Mouse (Mus musculus) embryonic facial prominence, embryonic 10.5 days (tissue): ENCODE measurements around the gene Map4k1. TPM values are rescaled to one million over a fixed set of nuclear protein-coding genes. Genes with fewer than 3 reads are reported as not detected.
A peak's percentile ranks its signal among the peaks of the same experiment; 100 is the strongest.

ENCODE experiments used
- DNase-seq: peaks from one replicate; pipeline ENCODE4 v3.0.0-alpha.2; 2017; ENCODE audit warnings: low spot score
- H3K27ac ChIP-seq: fragments of 300-500 bp; sonication (generic); replicated peaks from 2 replicates; pipeline ENCODE4 v1.5.1; 2016; ENCODE audit warnings: mild to moderate bottlenecking
- H3K27me3 ChIP-seq: fragments of 300-500 bp; sonication (generic); replicated peaks from 2 replicates; pipeline ENCODE4 v1.6.1; 2016; ENCODE audit warnings: low read depth, mild to moderate bottlenecking; ENCODE audit not compliant: poor library complexity, severe bottlenecking
- H3K36me3 ChIP-seq: fragments of 300-500 bp; sonication (generic); replicated peaks from 2 replicates; pipeline ENCODE4 v1.6.1; 2016; ENCODE audit warnings: mild to moderate bottlenecking, moderate library complexity
- H3K4me1 ChIP-seq: fragments of 300-500 bp; sonication (generic); 2 replicates; pipeline ENCODE4 v1.6.1; 2016
- H3K4me3 ChIP-seq: fragments of 300-500 bp; sonication (generic); 2 replicates; pipeline ENCODE4 v1.5.1; 2016; ENCODE audit warnings: mild to moderate bottlenecking, moderate library complexity
- H3K9me3 ChIP-seq: fragments of 300-500 bp; sonication (generic); 2 replicates; pipeline ENCODE4 v1.6.1; 2016; ENCODE audit warnings: mild to moderate bottlenecking
- WGBS: fragments of 180-500 bp; shearing (Covaris S2); methylation state at CpG from one replicate; pipeline ENCODE4 v1.1.7; 2016; 5-methylcytosine and 5-hydroxymethylcytosine counted together
- polyA plus RNA-seq: library from polyadenylated mRNA; unstranded; fragments of >200 nt; fragmentation: Nextera tagmentation; extraction: Ambion mirVana; gene quantifications from 2 replicates; pipeline ENCODE4 v1.2.1, GENCODE M21; 2016

Map4k1 gene
- 11.6 and 14.4 TPM in 2 replicates for polyA plus RNA-seq

GRCm38 (mm10) chr7:28981651-28982273, at the start of gene Map4k1, which contains the start of gene Eif3k:
Gene Map4k1 (plus strand): TSS chr7:28982050.
Gene Eif3k (minus strand): TSS chr7:28981864.
- H3K27me3 ChIP-seq: no peaks in the 10 kb centered on the region
- peaks cover 24% of the 10 kb centered on the region for H3K4me1 ChIP-seq
- DNase-seq: peak; percentile 96
- peak within 1 kb of the TSS; percentile 84 for H3K4me3 ChIP-seq
- H3K9me3 ChIP-seq: no peaks in the 10 kb centered on the region
- H3K27ac ChIP-seq: peak within 1 kb of the TSS; percentile 89
- under 1% methylated on average over 36 of the region's 36 CpGs for WGBS
- H3K36me3 ChIP-seq: peaks cover 30% of the 10 kb centered on the region

- Histone ChIP-seq H3K4me1 (peaks cover 73% of the 10 kb centered on the region), H3K9me3 (no peaks in the 10 kb centered on the region), H3K27ac (no peak overlapping the region), H3K36me3 (peaks cover 61% of the 10 kb centered on the region), H3K27me3 (no peaks in the 10 kb centered on the region), H3K4me3 (no peak overlapping the region)
- WGBS: 76% methylated on average over 6 of the region's 6 CpGs
- no peak for DNase-seq
Observed at GRCm38 (mm10) chr7:28932421-28933041, 49.3 kb upstream of the Map4k1 start.

GRCm38 (mm10) chr7:28933825-28934224, 48.0 kb upstream of the Map4k1 start:
- Histone ChIP-seq H3K27me3 (no peaks in the 10 kb centered on the region), H3K9me3 (no peaks in the 10 kb centered on the region), H3K4me3 (no peak overlapping the region), H3K36me3 (peaks cover 64% of the 10 kb centered on the region), H3K4me1 (peaks cover 77% of the 10 kb centered on the region), H3K27ac (no peak overlapping the region; the same call in 1 of the 2 replicates)
- WGBS: 87% methylated on average over 2 of the region's 2 CpGs
- DNase-seq: no peak

- H3K36me3 ChIP-seq: peaks cover 63% of the 10 kb centered on the region
- peaks cover 77% of the 10 kb centered on the region for H3K4me1 ChIP-seq
- H3K27ac ChIP-seq: peak overlapping the region; percentile 70
- 81% methylated on average over 4 of the region's 4 CpGs for WGBS
- no peaks in the 10 kb centered on the region for H3K27me3 ChIP-seq
- no peaks in the 10 kb centered on the region for H3K9me3 ChIP-seq
- H3K4me3 ChIP-seq: no peak overlapping the region
- DNase-seq: no peak
Observed at GRCm38 (mm10) chr7:28936787-28937186, 45.1 kb upstream of the Map4k1 start.

- no peak overlapping the region for H3K4me3 ChIP-seq
- WGBS: 43% methylated on average over 4 of the region's 4 CpGs
- no peaks in the 10 kb centered on the region for H3K27me3 ChIP-seq
- DNase-seq: peak; percentile 46
- H3K9me3 ChIP-seq: no peaks in the 10 kb centered on the region
- H3K4me1 ChIP-seq: peaks cover 75% of the 10 kb centered on the region
- peak overlapping the region; percentile 69 for H3K27ac ChIP-seq
- H3K36me3 ChIP-seq: peaks cover 72% of the 10 kb centered on the region
Observed at GRCm38 (mm10) chr7:28938654-28939053, 43.2 kb upstream of the Map4k1 start.

GRCm38 (mm10) chr7:28939418-28940183, 42.2 kb upstream of the Map4k1 start:
- peak overlapping the region; percentile 69 for H3K27ac ChIP-seq
- H3K4me3 ChIP-seq: no peak overlapping the region
- peaks cover 81% of the 10 kb centered on the region for H3K4me1 ChIP-seq
- 84% methylated on average over 7 of the region's 7 CpGs for WGBS
- H3K9me3 ChIP-seq: no peaks in the 10 kb centered on the region
- peaks cover 65% of the 10 kb centered on the region for H3K36me3 ChIP-seq
- no peaks in the 10 kb centered on the region for H3K27me3 ChIP-seq
- no peak for DNase-seq

GRCm38 (mm10) chr7:28941129-28941528, 40.7 kb upstream of the Map4k1 start:
- no peak overlapping the region for H3K4me3 ChIP-seq
- no peaks in the 10 kb centered on the region for H3K27me3 ChIP-seq
- H3K9me3 ChIP-seq: no peaks in the 10 kb centered on the region
- no peak for DNase-seq
- H3K27ac ChIP-seq: peak overlapping the region; percentile 58; the same call in 1 of the 2 replicates
- WGBS: 65% methylated on average over 4 of the region's 4 CpGs
- peaks cover 52% of the 10 kb centered on the region for H3K36me3 ChIP-seq
- peaks cover 85% of the 10 kb centered on the region for H3K4me1 ChIP-seq

- H3K9me3 ChIP-seq: no peaks in the 10 kb centered on the region
- peak overlapping the region; percentile 58; the same call in 1 of the 2 replicates for H3K27ac ChIP-seq
- no peak for DNase-seq
- no peak overlapping the region for H3K4me3 ChIP-seq
- H3K36me3 ChIP-seq: peaks cover 50% of the 10 kb centered on the region
- WGBS: 71% methylated on average over 4 of the region's 4 CpGs
- peaks cover 85% of the 10 kb centered on the region for H3K4me1 ChIP-seq
- H3K27me3 ChIP-seq: no peaks in the 10 kb centered on the region
Observed at GRCm38 (mm10) chr7:28941542-28941941, 40.3 kb upstream of the Map4k1 start.

GRCm38 (mm10) chr7:28943451-28944180, 38.2 kb upstream of the Map4k1 start:
- no peak for DNase-seq
- Histone ChIP-seq H3K27ac (peak overlapping the region; percentile 75), H3K36me3 (peaks cover 52% of the 10 kb centered on the region), H3K27me3 (no peaks in the 10 kb centered on the region), H3K9me3 (no peaks in the 10 kb centered on the region), H3K4me3 (no peak overlapping the region), H3K4me1 (peaks cover 93% of the 10 kb centered on the region)
- WGBS: 68% methylated on average over 5 of the region's 5 CpGs

GRCm38 (mm10) chr7:28944756-28945415, 37.0 kb upstream of the Map4k1 start:
- peak overlapping the region; percentile 90 for H3K27ac ChIP-seq
- peak; percentile 38 for DNase-seq
- no peaks in the 10 kb centered on the region for H3K27me3 ChIP-seq
- peaks cover 55% of the 10 kb centered on the region for H3K36me3 ChIP-seq
- WGBS: 36% methylated on average over 6 of the region's 6 CpGs
- H3K4me3 ChIP-seq: peak overlapping the region; percentile 43; the same call in 1 of the 2 replicates
- H3K4me1 ChIP-seq: peaks cover 93% of the 10 kb centered on the region
- H3K9me3 ChIP-seq: no peaks in the 10 kb centered on the region

- Histone ChIP-seq H3K27ac (peak overlapping the region; percentile 90), H3K9me3 (no peaks in the 10 kb centered on the region), H3K4me3 (peak overlapping the region; percentile 43), H3K4me1 (peaks cover 91% of the 10 kb centered on the region), H3K36me3 (peaks cover 58% of the 10 kb centered on the region), H3K27me3 (no peaks in the 10 kb centered on the region)
- peak; percentile 80 for DNase-seq
- 10% methylated on average over 10 of the region's 10 CpGs for WGBS
Observed at GRCm38 (mm10) chr7:28945416-28946270, 36.2 kb upstream of the Map4k1 start.
